Mouse (Mus musculus) ES-Bruce4 (cell line): ENCODE measurements around the gene Dclre1b.

Experiments used
- CTCF ChIP-seq: IDR thresholded peaks from one replicate; pipeline ENCODE4 v1.8.1; 2011; ENCODE audit warnings: low read depth, low read length
- EP300 ChIP-seq: IDR thresholded peaks from 2 replicates; pipeline ENCODE4 v1.6.1; 2011; ENCODE audit warnings: low read depth, low read length; ENCODE audit not compliant: insufficient read depth
- POLR2A ChIP-seq: IDR thresholded peaks from one replicate; pipeline ENCODE4 v1.8.1; 2011; ENCODE audit warnings: low read length; ENCODE audit not compliant: insufficient read depth

- TF ChIP-seq POLR2A (no peak), CTCF (no peak), EP300 (no peak)
Observed at GRCm38 (mm10) chr3:103809799-103810150, 531 bp upstream of the Dclre1b start.
